Mouse (Mus musculus): ENCODE data around the gene Tmem243.
"Not testable (repeated sequence)": the region's sequence is repeated elsewhere in the genome, so short reads cannot be mapped to it uniquely, and the experiment has no call there.

Tmem243 gene

GRCm38 (mm10) chr5:9107296-9108089, 7.0 kb downstream of the Tmem243 start:
- DNase-seq: no peak

GRCm38 (mm10) chr5:9108490-9108889, 8.0 kb downstream of the Tmem243 start:
- DNase-seq: peak; percentile 67

GRCm38 (mm10) chr5:9109582-9109981, 9.1 kb downstream of the Tmem243 start:
- DNase-seq: no peak

- no peak for DNase-seq
Measured at GRCm38 (mm10) chr5:9111285-9111684, 10.8 kb downstream of the Tmem243 start.

- peak; percentile 73 for DNase-seq
Measured at GRCm38 (mm10) chr5:9111759-9112158, 11.3 kb downstream of the Tmem243 start.

- DNase-seq: no peak
Measured at GRCm38 (mm10) chr5:9114162-9114561, 13.7 kb downstream of the Tmem243 start.

- no peak for DNase-seq
Measured at GRCm38 (mm10) chr5:9124134-9124533, 23.7 kb downstream of the Tmem243 start.

- DNase-seq: no peak
Measured at GRCm38 (mm10) chr5:9128566-9128965, 28.1 kb downstream of the Tmem243 start.

- DNase-seq: no peak
Measured at GRCm38 (mm10) chr5:9131786-9132185, 31.3 kb downstream of the Tmem243 start.

- DNase-seq: no peak
Measured at GRCm38 (mm10) chr5:9135588-9135987, 35.1 kb downstream of the Tmem243 start.

GRCm38 (mm10) chr5:9140724-9141123, 40.3 kb downstream of the Tmem243 start:
- no peak for DNase-seq

- no peak for DNase-seq
Measured at GRCm38 (mm10) chr5:9142376-9142775, 41.9 kb downstream of the Tmem243 start.

GRCm38 (mm10) chr5:9149273-9149850, 48.9 kb downstream of the Tmem243 start:
- DNase-seq: no peak

GRCm38 (mm10) chr5:9156746-9157145, 56.3 kb downstream of the Tmem243 start:
- DNase-seq: no peak

- no peak for DNase-seq
Measured at GRCm38 (mm10) chr5:9157336-9157735, 56.9 kb downstream of the Tmem243 start.

GRCm38 (mm10) chr5:9160831-9161455, 60.5 kb downstream of the Tmem243 start:
- DNase-seq: peak; percentile 33

GRCm38 (mm10) chr5:9161456-9162041, 61.1 kb downstream of the Tmem243 start, which contains the start of gene Dmtf1:
TSS of gene Dmtf1 (minus strand) at chr5:9161776.
- peak; percentile 94 for DNase-seq

GRCm38 (mm10) chr5:9162088-9162487, 61.6 kb downstream of the Tmem243 start:
- no peak for DNase-seq

GRCm38 (mm10) chr5:9163411-9163810, 62.9 kb downstream of the Tmem243 start:
- DNase-seq: no peak

- DNase-seq: not testable (repeated sequence)
Measured at GRCm38 (mm10) chr5:9165151-9165550, 64.7 kb downstream of the Tmem243 start.

- no peak for DNase-seq
Measured at GRCm38 (mm10) chr5:9166366-9166765, 65.9 kb downstream of the Tmem243 start.

- DNase-seq: not testable (repeated sequence)
Measured at GRCm38 (mm10) chr5:9169328-9170005, 69.0 kb downstream of the Tmem243 start.

- DNase-seq: no peak
Measured at GRCm38 (mm10) chr5:9173295-9173694, 72.8 kb downstream of the Tmem243 start.
